Mouse (Mus musculus): ENCODE measurements around the gene Bri3. TPM values are rescaled to one million over a fixed set of nuclear protein-coding genes. Genes with fewer than 3 reads are reported as not detected.

The Bri3 gene
- total and polyA plus RNA-seq, 2 experiments from 2014 or later: 18.2 to 114 TPM

- WGBS: 91% methylated on average over 15 of the region's 15 CpGs
- no peaks in the 10 kb centered on the region for H3K4me1 ChIP-seq (ENCODE audit: insufficient read depth, low read length)
- no peak for DNase-seq (ENCODE audit: low spot score)
- no peaks in the 10 kb centered on the region for H3K27me3 ChIP-seq (ENCODE audit: insufficient read depth, low read length)
- no peaks in the 10 kb centered on the region for H3K9me3 ChIP-seq (ENCODE audit: low read length)
- no peak overlapping the region for H3K27ac ChIP-seq
- no peak for ATAC-seq
- H3K4me3 ChIP-seq (ENCODE audit: low read length): no peak overlapping the region
- no peak overlapping the region for H3K9ac ChIP-seq (replicated peaks; ENCODE audit: low read length)
- no peak for TF ChIP-seq CTCF (IDR thresholded peaks at IDR 0.05; ENCODE audit: low read depth)
- peaks cover 69% of the 10 kb centered on the region for H3K36me3 ChIP-seq (ENCODE audit: insufficient read depth, low read length)
- no peak overlapping the region for H3K4me2 ChIP-seq (ENCODE audit: low read depth, low read length)
These were observed 38.2 kb upstream of the Bri3 start for GRCm38 (mm10) chr5:144206069-144206468.

GRCm38 (mm10) chr5:144207478-144207877 lies 36.8 kb upstream of the Bri3 start:
- Histone ChIP-seq H3K4me2 (ENCODE audit: low read depth, low read length) (no peak overlapping the region), H3K9ac (replicated peaks; ENCODE audit: low read length) (no peak overlapping the region), H3K4me3 (ENCODE audit: low read length) (no peak overlapping the region), H3K4me1 (ENCODE audit: insufficient read depth, low read length) (no peaks in the 10 kb centered on the region), H3K9me3 (ENCODE audit: low read length) (no peaks in the 10 kb centered on the region), H3K27ac (no peak overlapping the region), H3K36me3 (ENCODE audit: insufficient read depth, low read length) (peaks cover 77% of the 10 kb centered on the region), H3K27me3 (ENCODE audit: insufficient read depth, low read length) (no peaks in the 10 kb centered on the region)
- DNase-seq (ENCODE audit: low spot score) (peak; percentile 71), ATAC-seq (peak; percentile 41; the same call in 1 of the 2 replicates)
- 49% methylated on average over 11 of the region's 11 CpGs for WGBS
- TF ChIP-seq CTCF (IDR thresholded peaks at IDR 0.05; ENCODE audit: low read depth): peak; percentile 89

- H3K36me3 ChIP-seq (ENCODE audit: insufficient read depth, low read length): peaks cover 47% of the 10 kb centered on the region
- ATAC-seq: peak; percentile 53; the same call in 1 of the 2 replicates
- no peaks in the 10 kb centered on the region for H3K27me3 ChIP-seq (ENCODE audit: insufficient read depth, low read length)
- H3K4me3 ChIP-seq (ENCODE audit: low read length): no peak overlapping the region
- H3K9me3 ChIP-seq (ENCODE audit: low read length): no peaks in the 10 kb centered on the region
- DNase-seq (ENCODE audit: low spot score): peak; percentile 71
- H3K9ac ChIP-seq (replicated peaks; ENCODE audit: low read length): no peak overlapping the region
- H3K27ac ChIP-seq: no peak overlapping the region
- 25% methylated on average over 7 of the region's 7 CpGs for WGBS
- no peak overlapping the region for H3K4me2 ChIP-seq (ENCODE audit: low read depth, low read length)
- TF ChIP-seq CTCF (IDR thresholded peaks at IDR 0.05; ENCODE audit: low read depth): peak; percentile 89
- H3K4me1 ChIP-seq (ENCODE audit: insufficient read depth, low read length): no peaks in the 10 kb centered on the region
These were observed 29.8 kb upstream of the Bri3 start for GRCm38 (mm10) chr5:144214453-144214852.

GRCm38 (mm10) chr5:144215992-144216391 lies 28.2 kb upstream of the Bri3 start:
- Histone ChIP-seq H3K4me1 (ENCODE audit: insufficient read depth, low read length) (no peaks in the 10 kb centered on the region), H3K4me3 (ENCODE audit: low read length) (no peak overlapping the region), H3K9ac (replicated peaks; ENCODE audit: low read length) (no peak overlapping the region), H3K4me2 (ENCODE audit: low read depth, low read length) (no peak overlapping the region), H3K27me3 (ENCODE audit: insufficient read depth, low read length) (no peaks in the 10 kb centered on the region), H3K36me3 (ENCODE audit: insufficient read depth, low read length) (peaks cover 32% of the 10 kb centered on the region), H3K9me3 (ENCODE audit: low read length) (no peaks in the 10 kb centered on the region), H3K27ac (no peak overlapping the region)
- 100% methylated on average over 2 of the region's 2 CpGs for WGBS
- no peak for TF ChIP-seq CTCF (IDR thresholded peaks at IDR 0.05; ENCODE audit: low read depth)
- DNase-seq (ENCODE audit: low spot score) (no peak), ATAC-seq (no peak)

- peaks cover 19% of the 10 kb centered on the region; the same call in 1 of the 2 replicates for H3K36me3 ChIP-seq (ENCODE audit: insufficient read depth, low read length)
- no peaks in the 10 kb centered on the region for H3K27me3 ChIP-seq (ENCODE audit: insufficient read depth, low read length)
- no peaks in the 10 kb centered on the region for H3K9me3 ChIP-seq (ENCODE audit: low read length)
- DNase-seq (ENCODE audit: low spot score): no peak
- TF ChIP-seq CTCF (IDR thresholded peaks at IDR 0.05; ENCODE audit: low read depth): no peak
- ATAC-seq: no peak
- H3K4me1 ChIP-seq (ENCODE audit: insufficient read depth, low read length): peaks cover 12% of the 10 kb centered on the region
- H3K4me3 ChIP-seq (ENCODE audit: low read length): no peak overlapping the region
- WGBS: 87% methylated on average over 7 of the region's 7 CpGs
- H3K9ac ChIP-seq (replicated peaks; ENCODE audit: low read length): no peak overlapping the region
- H3K4me2 ChIP-seq (ENCODE audit: low read depth, low read length): no peak overlapping the region
- H3K27ac ChIP-seq: no peak overlapping the region
These were observed 26.2 kb upstream of the Bri3 start for GRCm38 (mm10) chr5:144218061-144218460.

- 66% methylated on average over 12 of the region's 12 CpGs for WGBS
- Histone ChIP-seq H3K36me3 (ENCODE audit: insufficient read depth, low read length) (peaks cover 13% of the 10 kb centered on the region; the same call in 1 of the 2 replicates), H3K9me3 (ENCODE audit: low read length) (no peaks in the 10 kb centered on the region), H3K4me3 (ENCODE audit: low read length) (no peak overlapping the region), H3K4me1 (ENCODE audit: insufficient read depth, low read length) (peaks cover 12% of the 10 kb centered on the region), H3K27ac (no peak overlapping the region), H3K27me3 (ENCODE audit: insufficient read depth, low read length) (no peaks in the 10 kb centered on the region), H3K9ac (replicated peaks; ENCODE audit: low read length) (no peak overlapping the region), H3K4me2 (ENCODE audit: low read depth, low read length) (no peak overlapping the region)
- DNase-seq (ENCODE audit: low spot score): no peak
- no peak for TF ChIP-seq CTCF (IDR thresholded peaks at IDR 0.05; ENCODE audit: low read depth)
- no peak for ATAC-seq
These were observed 24.9 kb upstream of the Bri3 start for GRCm38 (mm10) chr5:144219306-144219705.

GRCm38 (mm10) chr5:144219936-144220335 lies 24.3 kb upstream of the Bri3 start:
- no peaks in the 10 kb centered on the region for H3K27me3 ChIP-seq (ENCODE audit: insufficient read depth, low read length)
- no peak for ATAC-seq
- no peaks in the 10 kb centered on the region for H3K9me3 ChIP-seq (ENCODE audit: low read length)
- H3K27ac ChIP-seq: no peak overlapping the region
- H3K9ac ChIP-seq (replicated peaks; ENCODE audit: low read length): no peak overlapping the region
- H3K4me2 ChIP-seq (ENCODE audit: low read depth, low read length): no peak overlapping the region
- 90% methylated on average over 5 of the region's 5 CpGs for WGBS
- no peak overlapping the region for H3K4me3 ChIP-seq (ENCODE audit: low read length)
- no peak for TF ChIP-seq CTCF (IDR thresholded peaks at IDR 0.05; ENCODE audit: low read depth)
- DNase-seq (ENCODE audit: low spot score): no peak
- H3K4me1 ChIP-seq (ENCODE audit: insufficient read depth, low read length): peaks cover 12% of the 10 kb centered on the region
- peaks cover 9% of the 10 kb centered on the region; the same call in 1 of the 2 replicates for H3K36me3 ChIP-seq (ENCODE audit: insufficient read depth, low read length)
